Mouse (Mus musculus): ENCODE measurements around the gene Rps10.
A peak's percentile ranks its signal among the peaks of the same experiment; 100 is the strongest.
"Not testable (repeated sequence)": the region's sequence is repeated elsewhere in the genome, so short reads cannot be mapped to it uniquely, and the experiment has no call there.

Gene Rps10

GRCm38 (mm10) chr17:27643756-27644155, 7.3 kb upstream of the Rps10 start:
- no peak for DNase-seq (ENCODE audit: low spot score in 2 of 2)

- DNase-seq (ENCODE audit: low spot score in 2 of 2) = no peak
These were observed 6.6 kb upstream of the Rps10 start for GRCm38 (mm10) chr17:27643101-27643500.

- peak; percentile 78 to 92 for DNase-seq (ENCODE audit: low spot score in 2 of 2)
These were observed 6.1 kb upstream of the Rps10 start for GRCm38 (mm10) chr17:27642491-27643062.

- not testable (repeated sequence) for DNase-seq (ENCODE audit: low spot score in 2 of 2)
These were observed 3.4 kb upstream of the Rps10 start for GRCm38 (mm10) chr17:27639851-27640250.

- DNase-seq (ENCODE audit: low spot score in 2 of 2) = peak; percentile 78 to 90
These were observed 2.5 kb upstream of the Rps10 start for GRCm38 (mm10) chr17:27638921-27639332.

- DNase-seq (ENCODE audit: low spot score in 2 of 2) = no peak
These were observed 864 bp upstream of the Rps10 start for GRCm38 (mm10) chr17:27637333-27637732.

GRCm38 (mm10) chr17:27635575-27635903, 930 bp downstream of the Rps10 start:
- DNase-seq (ENCODE audit: low spot score in 2 of 2) = not testable (repeated sequence)

GRCm38 (mm10) chr17:27634871-27635574, 1.4 kb downstream of the Rps10 start, which contains the start of gene RPS10-NUDT3:
Gene RPS10-NUDT3 (minus strand): TSS chr17:27635222.
- DNase-seq (ENCODE audit: low spot score in 2 of 2) = peak; percentile 69 to 86

GRCm38 (mm10) chr17:27629249-27630020, 7.0 kb downstream of the Rps10 start:
- peak in 1 of 2 experiments; percentile 87 for DNase-seq (ENCODE audit: low spot score in 2 of 2)

- no peak for DNase-seq (ENCODE audit: low spot score in 2 of 2)
These were observed 8.1 kb downstream of the Rps10 start for GRCm38 (mm10) chr17:27628376-27628775.

- DNase-seq (ENCODE audit: low spot score in 2 of 2) = no peak
These were observed 9.0 kb downstream of the Rps10 start for GRCm38 (mm10) chr17:27627451-27627850.

GRCm38 (mm10) chr17:27626681-27627080, 9.8 kb downstream of the Rps10 start:
- DNase-seq (ENCODE audit: low spot score in 2 of 2) = no peak

GRCm38 (mm10) chr17:27625455-27626251, 10.8 kb downstream of the Rps10 start:
- no peak for DNase-seq (ENCODE audit: low spot score in 2 of 2)

GRCm38 (mm10) chr17:27623360-27624326, 12.8 kb downstream of the Rps10 start, which contains the start of gene Nudt3:
Gene Nudt3 (minus strand): TSS chr17:27623495.
- peak in 1 of 2 experiments; percentile 83 for DNase-seq (ENCODE audit: low spot score in 2 of 2)

GRCm38 (mm10) chr17:27622611-27623359, 13.7 kb downstream of the Rps10 start:
- DNase-seq (ENCODE audit: low spot score in 2 of 2) = no peak

- no peak for DNase-seq (ENCODE audit: low spot score in 2 of 2)
These were observed 14.6 kb downstream of the Rps10 start for GRCm38 (mm10) chr17:27621705-27622531.

- no peak for DNase-seq (ENCODE audit: low spot score in 2 of 2)
These were observed 15.3 kb downstream of the Rps10 start for GRCm38 (mm10) chr17:27621161-27621560.

GRCm38 (mm10) chr17:27615388-27615787, 21.1 kb downstream of the Rps10 start:
- no peak for DNase-seq (ENCODE audit: low spot score in 2 of 2)

GRCm38 (mm10) chr17:27613016-27613415, 23.5 kb downstream of the Rps10 start:
- no peak for DNase-seq (ENCODE audit: low spot score in 2 of 2)
